Mouse (Mus musculus) forebrain, embryonic 11.5 days (tissue): ENCODE data around the gene Phf19. TPM values are rescaled to one million over a fixed set of nuclear protein-coding genes. Genes with fewer than 3 reads are reported as not detected.
A peak's percentile ranks its signal among the peaks of the same experiment; 100 is the strongest.

Experiments
- ATAC-seq: fragments of 200-750 bp; cut with Nextera tagmentation; replicated peaks from 2 replicates; pipeline ENCODE4 v1.8.0; 2017; ENCODE audit warnings: moderate TSS enrichment; ENCODE audit not compliant: low FRiP score
- DNase-seq: peaks from one replicate; pipeline ENCODE4 v3.0.0-alpha.2; 2017; ENCODE audit warnings: low spot score
- H3K27ac ChIP-seq: fragments of 300-500 bp; sonication (generic); 2 replicates; pipeline ENCODE4 v1.5.1; 2014; ENCODE audit warnings: low read depth, low read length
- H3K27me3 ChIP-seq: fragments of 300-500 bp; sonication (generic); 2 replicates; pipeline ENCODE4 v1.6.1; 2014; ENCODE audit warnings: mild to moderate bottlenecking, low read length, mixed read lengths; ENCODE audit not compliant: control insufficient read depth, insufficient read depth
- H3K36me3 ChIP-seq: fragments of 300-500 bp; sonication (generic); 2 replicates; pipeline ENCODE4 v1.6.1; 2014; ENCODE audit warnings: mild to moderate bottlenecking, low read length, moderate library complexity, mixed read lengths; ENCODE audit not compliant: control insufficient read depth, insufficient read depth
- H3K4me1 ChIP-seq: fragments of 300-500 bp; sonication (generic); replicated peaks from 2 replicates; pipeline ENCODE4 v1.6.1; 2014; ENCODE audit warnings: low read length, mixed read lengths; ENCODE audit not compliant: control insufficient read depth, insufficient read depth
- H3K4me2 ChIP-seq: fragments of 300-500 bp; sonication (generic); 2 replicates; pipeline ENCODE4 v1.6.1; 2014; ENCODE audit warnings: low read depth, mild to moderate bottlenecking, low read length, moderate library complexity, mixed read lengths; ENCODE audit not compliant: severe bottlenecking
- H3K4me3 ChIP-seq: fragments of 300-500 bp; sonication (generic); 2 replicates; pipeline ENCODE4 v1.5.1; 2014; ENCODE audit warnings: low read depth, low read length
- H3K9ac ChIP-seq: fragments of 300-500 bp; sonication (generic); 2 replicates; pipeline ENCODE4 v1.6.1; 2014; ENCODE audit warnings: low read length
- H3K9me3 ChIP-seq: fragments of 300-500 bp; sonication (generic); 2 replicates; pipeline ENCODE4 v1.6.1; 2016; ENCODE audit warnings: low read length, mixed read lengths; ENCODE audit not compliant: control insufficient read depth
- whole genome bisulfite sequencing: fragments of 180-500 bp; shearing (Covaris S2); extraction: QIAGEN DNeasy Blood & Tissue Kit; methylation state at CpG from one replicate; pipeline ENCODE4 v1.1.7; 2014; 5-methylcytosine and 5-hydroxymethylcytosine counted together
- polyA plus RNA-seq: library from polyadenylated mRNA; unstranded; fragments of >200 nt; fragmentation: Nextera tagmentation; extraction: Ambion mirVana; gene quantifications from 2 replicates; pipeline ENCODE4 v1.2.1, GENCODE M21; 2014

Phf19 gene
- polyA plus RNA-seq, 1 experiment from 2014 or later, result 4.4 TPM

DNA sequence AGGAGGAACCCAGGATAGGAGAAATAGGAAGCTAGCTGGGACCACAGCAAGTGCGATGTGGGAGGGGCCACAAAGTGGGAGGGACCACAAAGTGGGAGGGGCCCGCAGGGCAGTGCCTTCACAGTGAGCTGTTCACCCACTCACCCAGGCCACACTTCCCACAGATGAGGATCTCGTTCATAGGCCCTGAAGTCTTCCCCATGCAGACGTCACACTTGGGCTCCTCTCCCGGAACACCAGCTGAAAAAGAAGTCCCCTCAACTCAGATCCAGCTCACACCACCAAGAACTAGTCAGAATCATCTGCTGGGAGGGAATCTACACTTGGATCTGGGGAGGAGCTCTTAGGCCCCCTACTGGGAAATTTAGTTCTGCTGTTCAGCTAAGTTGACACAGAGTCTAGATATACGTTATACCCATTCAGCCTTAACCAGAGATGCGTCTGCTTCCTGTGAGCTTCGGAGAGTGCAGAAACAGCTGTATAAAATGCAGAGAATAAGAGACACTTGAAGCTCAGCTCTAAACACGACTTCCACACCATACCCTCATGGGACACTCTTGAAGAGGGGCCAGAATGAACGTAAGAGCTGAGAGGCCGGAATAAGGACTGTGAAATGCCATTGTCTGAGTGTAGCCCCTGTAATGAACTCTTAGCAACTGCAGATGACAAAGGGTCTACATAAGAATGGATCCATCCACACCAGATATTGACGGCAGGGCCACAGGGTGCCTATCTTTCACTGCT, 6.8 kb downstream of the Phf19 start:
- no peak for ATAC-seq

DNA sequence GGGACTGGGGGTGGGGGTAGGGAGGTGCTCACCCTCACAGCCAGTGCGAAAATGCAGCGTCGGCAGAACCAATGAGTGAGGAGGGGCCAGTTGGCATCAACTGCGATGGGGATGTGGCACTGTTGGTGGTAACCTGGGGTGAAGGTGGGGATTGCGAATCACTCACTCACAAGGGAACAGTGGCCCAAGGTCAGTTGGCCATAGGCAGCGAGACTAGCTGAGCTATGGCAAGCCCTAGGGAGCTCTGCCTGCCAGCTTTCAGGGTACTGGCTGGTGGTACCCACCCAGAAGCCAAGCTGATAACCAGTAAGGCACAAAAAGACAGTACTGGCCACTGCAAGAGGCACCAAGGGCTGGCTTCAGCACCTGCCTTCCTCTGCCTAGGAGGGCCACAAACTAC, 7.4 kb downstream of the Phf19 start:
- Histone ChIP-seq H3K4me1 (peaks cover 2% of the 10 kb centered on the region; the same call in 1 of the 2 replicates), H3K9ac (no peak overlapping the region), H3K36me3 (no peaks in the 10 kb centered on the region), H3K27ac (no peak overlapping the region), H3K4me3 (no peak overlapping the region), H3K9me3 (no peaks in the 10 kb centered on the region), H3K27me3 (no peaks in the 10 kb centered on the region), H3K4me2 (no peak overlapping the region)
- 67% methylated on average over 6 of the region's 6 CpGs for WGBS
- no peak for ATAC-seq
- no peak for DNase-seq

More for the DNA sequence above, 6.8 kb downstream of the Phf19 start:
- Histone ChIP-seq H3K27me3 (no peaks in the 10 kb centered on the region; the same call in 1 of the 2 replicates), H3K4me1 (peaks cover 2% of the 10 kb centered on the region; the same call in 1 of the 2 replicates), H3K9me3 (no peaks in the 10 kb centered on the region), H3K27ac (no peak overlapping the region), H3K4me3 (no peak overlapping the region), H3K4me2 (no peak overlapping the region), H3K9ac (no peak overlapping the region), H3K36me3 (no peaks in the 10 kb centered on the region)
- DNase-seq, result no peak
- 52% methylated on average over 12 of the region's 12 CpGs for WGBS

GRCm38 (mm10) chr2:34904849-34905542, 8.8 kb downstream of the Phf19 start:
- H3K27me3 ChIP-seq, result no peaks in the 10 kb centered on the region
- peak; percentile 99 for DNase-seq
- WGBS, result under 1% methylated on average over 34 of the region's 34 CpGs
- no peaks in the 10 kb centered on the region for H3K9me3 ChIP-seq
- ATAC-seq, result peak; percentile 97
- no peak overlapping the region; the same call in 1 of the 2 replicates for H3K9ac ChIP-seq
- peak overlapping the region; percentile 51 for H3K4me2 ChIP-seq
- no peak overlapping the region for H3K27ac ChIP-seq
- H3K4me3 ChIP-seq, result peak overlapping the region; percentile 14
- no peaks in the 10 kb centered on the region for H3K36me3 ChIP-seq
- peaks cover 2% of the 10 kb centered on the region; the same call in 1 of the 2 replicates for H3K4me1 ChIP-seq

DNA sequence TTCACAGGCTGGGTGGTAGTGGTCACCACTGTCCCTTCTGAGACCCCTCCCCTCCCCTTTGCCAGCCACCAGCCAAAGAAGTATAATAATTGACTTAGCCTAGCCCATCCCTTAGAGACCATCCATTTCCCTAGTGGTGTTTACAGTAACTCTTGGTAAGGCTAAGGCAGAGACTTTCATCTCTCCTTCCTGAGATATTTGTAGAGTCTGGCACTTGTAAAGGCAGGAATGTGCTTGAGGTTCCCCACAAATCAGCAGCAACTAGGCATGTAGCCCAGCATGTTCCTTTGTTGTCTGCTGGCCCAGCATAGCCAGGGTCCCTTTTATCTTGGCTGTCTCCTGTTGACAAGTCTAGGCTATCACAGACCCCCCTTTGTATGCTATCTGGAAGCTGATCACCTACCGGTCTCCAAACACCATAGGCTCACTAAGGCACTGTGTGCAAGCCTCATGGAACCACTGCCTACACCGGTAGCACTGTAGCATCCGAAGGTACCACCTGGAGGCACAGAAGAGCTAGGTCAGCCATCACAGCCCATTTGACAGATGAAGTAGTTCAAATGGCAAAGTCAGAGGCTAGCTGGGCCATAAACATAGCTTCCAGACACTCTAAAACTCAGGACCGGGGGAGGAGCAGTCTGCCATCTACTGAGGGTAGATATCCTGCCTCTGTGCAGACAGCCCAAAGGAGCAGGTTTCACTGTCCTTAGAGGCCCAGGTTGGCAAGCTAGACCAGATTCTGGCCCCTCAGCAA, 10.0 kb downstream of the Phf19 start:
- WGBS, result 84% methylated on average over 4 of the region's 4 CpGs
- H3K4me2 ChIP-seq, result no peak overlapping the region
- ATAC-seq (no peak), DNase-seq (no peak)
- no peaks in the 10 kb centered on the region for H3K9me3 ChIP-seq
- peak overlapping the region; percentile 27; the same call in 1 of the 2 replicates for H3K9ac ChIP-seq
- no peaks in the 10 kb centered on the region for H3K36me3 ChIP-seq
- H3K4me1 ChIP-seq, result peaks cover 2% of the 10 kb centered on the region; the same call in 1 of the 2 replicates
- no peaks in the 10 kb centered on the region for H3K27me3 ChIP-seq
- H3K4me3 ChIP-seq, result no peak overlapping the region
- no peak overlapping the region for H3K27ac ChIP-seq

- Histone ChIP-seq H3K4me3 (no peak overlapping the region), H3K4me2 (no peak overlapping the region), H3K27ac (no peak overlapping the region), H3K9me3 (no peaks in the 10 kb centered on the region), H3K27me3 (no peaks in the 10 kb centered on the region), H3K9ac (no peak overlapping the region), H3K36me3 (no peaks in the 10 kb centered on the region), H3K4me1 (peaks cover 2% of the 10 kb centered on the region; the same call in 1 of the 2 replicates)
- ATAC-seq (no peak), DNase-seq (no peak)
- 84% methylated on average over 7 of the region's 7 CpGs for WGBS
Observed at GRCm38 (mm10) chr2:34903191-34903590, 10.6 kb downstream of the Phf19 start.

DNA sequence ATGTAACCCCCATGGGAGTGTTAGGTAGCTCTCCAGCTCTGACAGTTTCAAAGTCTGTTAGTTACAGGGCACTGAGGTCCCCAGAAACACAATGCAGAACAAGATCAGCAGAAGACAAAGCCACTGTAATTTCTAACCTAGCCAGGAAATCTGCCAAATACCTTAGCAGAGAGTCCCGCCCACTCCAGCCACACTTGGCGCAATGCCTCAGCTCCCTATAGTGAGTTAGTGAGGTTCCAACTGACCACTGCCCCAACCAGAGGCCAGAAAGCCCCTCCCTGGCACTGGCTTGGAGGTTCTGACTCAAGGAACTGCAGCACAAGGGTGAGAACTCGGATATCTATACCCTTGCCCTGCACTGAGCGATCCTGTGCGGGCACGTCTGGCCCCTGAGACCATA, 11.1 kb downstream of the Phf19 start:
- no peak overlapping the region for H3K9ac ChIP-seq
- no peak for ATAC-seq
- H3K4me1 ChIP-seq, result peaks cover 2% of the 10 kb centered on the region; the same call in 1 of the 2 replicates
- WGBS, result 87% methylated on average over 6 of the region's 6 CpGs
- no peaks in the 10 kb centered on the region for H3K9me3 ChIP-seq
- H3K27me3 ChIP-seq, result no peaks in the 10 kb centered on the region
- no peak for DNase-seq
- no peak overlapping the region for H3K4me2 ChIP-seq
- no peak overlapping the region for H3K4me3 ChIP-seq
- no peaks in the 10 kb centered on the region for H3K36me3 ChIP-seq
- H3K27ac ChIP-seq, result no peak overlapping the region

DNA sequence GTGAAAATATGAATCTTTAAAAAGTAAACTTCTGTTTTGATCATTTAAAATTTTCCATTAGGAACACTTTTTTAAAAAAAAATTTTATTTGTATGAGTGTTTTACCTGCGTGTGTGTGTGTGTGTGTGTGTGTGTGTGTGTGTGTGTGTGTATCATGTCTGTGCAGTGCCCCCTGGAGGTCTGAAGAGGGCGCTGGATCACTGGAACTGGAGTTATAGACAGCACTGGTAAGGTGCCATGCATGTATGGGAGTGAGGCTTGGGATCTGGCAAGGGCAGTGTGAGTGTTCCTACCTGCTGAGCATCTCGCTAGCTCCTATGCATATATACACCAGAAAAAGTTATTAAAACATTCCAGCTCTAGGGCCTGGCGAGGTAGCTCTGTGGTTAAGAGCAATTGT, 12.1 kb downstream of the Phf19 start:
- no peaks in the 10 kb centered on the region for H3K9me3 ChIP-seq
- H3K4me3 ChIP-seq, result no peak overlapping the region
- no peaks in the 10 kb centered on the region for H3K27me3 ChIP-seq
- H3K4me2 ChIP-seq, result no peak overlapping the region
- ATAC-seq, result no peak
- H3K9ac ChIP-seq, result no peak overlapping the region
- DNase-seq, result no peak
- WGBS, result 76% methylated on average over 4 of the region's 4 CpGs
- H3K27ac ChIP-seq, result no peak overlapping the region
- H3K36me3 ChIP-seq, result no peaks in the 10 kb centered on the region
- H3K4me1 ChIP-seq, result peaks cover 2% of the 10 kb centered on the region; the same call in 1 of the 2 replicates

DNA sequence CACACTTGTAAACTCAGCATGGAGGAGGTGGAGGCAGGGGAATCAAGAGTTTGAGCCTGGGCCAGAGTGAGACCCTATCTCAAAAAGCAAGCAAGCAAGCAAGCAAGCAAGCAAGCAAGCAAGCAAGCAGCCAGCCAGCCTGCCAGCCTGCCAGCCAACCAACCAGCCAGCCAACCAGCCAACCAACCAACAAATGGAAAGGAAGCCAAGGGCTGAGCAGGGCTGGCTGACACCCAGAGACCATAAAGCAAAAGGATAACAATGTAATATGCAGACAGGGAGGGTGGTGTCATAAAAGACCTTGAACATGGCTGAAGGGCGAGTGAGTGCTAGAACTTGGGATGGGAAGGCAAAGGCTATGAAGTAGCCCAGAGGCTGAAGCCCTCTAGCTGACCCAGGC, 13.4 kb downstream of the Phf19 start:
- Histone ChIP-seq H3K36me3 (no peaks in the 10 kb centered on the region), H3K4me2 (no peak overlapping the region), H3K9ac (no peak overlapping the region), H3K4me1 (peaks cover under 1% of the 10 kb centered on the region; the same call in 1 of the 2 replicates), H3K27ac (no peak overlapping the region), H3K9me3 (no peaks in the 10 kb centered on the region), H3K27me3 (no peaks in the 10 kb centered on the region), H3K4me3 (no peak overlapping the region)
- WGBS, result 69% methylated on average over 1 of the region's 1 CpGs
- ATAC-seq (no peak), DNase-seq (no peak)
